Mouse (Mus musculus) CH12.LX (cell line): ENCODE measurements around the gene Aplp2. TPM values are rescaled to one million over a fixed set of nuclear protein-coding genes. Genes with fewer than 3 reads are reported as not detected.

Source experiments
- DNase-seq: peaks from one replicate; pipeline ENCODE4 v3.0.0-alpha.2; 2013; ENCODE audit errors: extremely low read depth
- H3K27ac ChIP-seq: 2 replicates; pipeline ENCODE4 v1.5.1; 2012; ENCODE audit warnings: low read depth, mild to moderate bottlenecking, control low read depth, moderate library complexity; ENCODE audit not compliant: insufficient read depth
- H3K27me3 ChIP-seq: replicated peaks from 2 replicates; pipeline ENCODE3; 2012; ENCODE audit warnings: inconsistent platforms
- H3K36me3 ChIP-seq, 2 experiments: replicated peaks in 1 of 2; 2 replicates each; pipeline versions ENCODE3 to v1.6.1; 2012; ENCODE audit warnings: inconsistent platforms in 1 of 2, low read length in 1 of 2, mild to moderate bottlenecking in 1 of 2, mixed read lengths in 1 of 2, moderate library complexity in 1 of 2; ENCODE audit not compliant: control insufficient read depth in 1 of 2, insufficient read depth in 1 of 2
- H3K4me1 ChIP-seq, 2 experiments: 2 replicates each; pipeline ENCODE4 v1.6.1; 2012; ENCODE audit warnings: inconsistent platforms in 1 of 2, moderate library complexity in 1 of 2; ENCODE audit not compliant: insufficient read depth in 2 of 2, control insufficient read depth in 1 of 2
- H3K4me2 ChIP-seq: 2 replicates; pipeline ENCODE4 v1.6.1; 2012; ENCODE audit warnings: low read depth, mild to moderate bottlenecking, control low read depth; ENCODE audit not compliant: poor library complexity, insufficient read depth, severe bottlenecking
- H3K4me3 ChIP-seq, 3 experiments: fragments of 150-350 bp in 1 of 3; sonication (generic) in 1 of 3; replicated peaks in 1 of 3; 2 replicates each; pipeline versions ENCODE3 to v1.5.1; 2011 to 2012; ENCODE audit warnings: low read depth in 2 of 3, low read length in 2 of 3, mild to moderate bottlenecking in 2 of 3, moderate library complexity in 2 of 3, control low read depth in 1 of 3, improper control_type of control experiment in 1 of 3, inconsistent platforms in 1 of 3, mixed read lengths in 1 of 3; ENCODE audit not compliant: poor library complexity in 1 of 3
- H3K79me2 ChIP-seq: replicated peaks from 2 replicates; pipeline ENCODE4 v1.6.1; 2012; ENCODE audit warnings: mild to moderate bottlenecking, moderate library complexity; ENCODE audit not compliant: control insufficient read depth, poor library complexity, insufficient read depth, severe bottlenecking; ENCODE audit errors: extremely low read depth
- H3K9ac ChIP-seq: 2 replicates; pipeline ENCODE4 v1.6.1; 2012; ENCODE audit warnings: low read depth, mild to moderate bottlenecking, control low read depth, moderate library complexity; ENCODE audit not compliant: insufficient read depth
- H3K9me3 ChIP-seq: replicated peaks from 2 replicates; pipeline ENCODE3; 2012; ENCODE audit warnings: low read length, inconsistent platforms, mixed read lengths
- CHD1 ChIP-seq: IDR thresholded peaks from 2 replicates; pipeline ENCODE4 v1.6.1; 2012; ENCODE audit warnings: low read depth, low read length, improper control_type of control experiment, inconsistent platforms
- CHD2 ChIP-seq: IDR thresholded peaks from 2 replicates; pipeline ENCODE4 v1.6.1; 2011; ENCODE audit warnings: low read length, improper control_type of control experiment
- E2F4 ChIP-seq: IDR thresholded peaks from 2 replicates; pipeline ENCODE4 v1.6.1; 2011; ENCODE audit warnings: low read depth, low read length, improper control_type of control experiment; ENCODE audit not compliant: insufficient replicate concordance
- ELF1 ChIP-seq: IDR thresholded peaks from 2 replicates; pipeline ENCODE4 v1.6.1; 2014; ENCODE audit warnings: low read depth, mild to moderate bottlenecking, inconsistent platforms, low read length, improper control_type of control experiment
- IRF4 ChIP-seq: IDR thresholded peaks from 2 replicates; pipeline ENCODE4 v1.6.1; 2014; ENCODE audit warnings: low read depth, mild to moderate bottlenecking, inconsistent platforms, low read length, improper control_type of control experiment
- JUN ChIP-seq: IDR thresholded peaks from 2 replicates; pipeline ENCODE4 v1.6.1; 2011; ENCODE audit warnings: low read depth, mild to moderate bottlenecking, low read length, improper control_type of control experiment, moderate library complexity; ENCODE audit not compliant: insufficient read depth
- KAT2A ChIP-seq: IDR thresholded peaks from 2 replicates; pipeline ENCODE4 v1.6.1; 2012; ENCODE audit warnings: low read length, improper control_type of control experiment, inconsistent platforms; ENCODE audit not compliant: insufficient replicate concordance
- MAFK ChIP-seq: IDR thresholded peaks from 2 replicates; pipeline ENCODE4 v1.6.1; 2011; ENCODE audit warnings: low read length, improper control_type of control experiment; ENCODE audit not compliant: insufficient replicate concordance
- MAX ChIP-seq: IDR thresholded peaks from 2 replicates; pipeline ENCODE4 v1.6.1; 2011; ENCODE audit warnings: low read length, improper control_type of control experiment
- MEF2A ChIP-seq: IDR thresholded peaks from 2 replicates; pipeline ENCODE4 v1.6.1; 2014; ENCODE audit warnings: low read depth, mild to moderate bottlenecking, inconsistent platforms, low read length, improper control_type of control experiment, borderline replicate concordance
- NELFE ChIP-seq: IDR thresholded peaks from 2 replicates; pipeline ENCODE4 v1.6.1; 2011; ENCODE audit warnings: low read depth, low read length, improper control_type of control experiment
- NRF1 ChIP-seq: IDR thresholded peaks from 2 replicates; pipeline ENCODE4 v1.6.1; 2014; ENCODE audit warnings: low read depth, mild to moderate bottlenecking, inconsistent platforms, low read length, improper control_type of control experiment, moderate library complexity
- POLR2A ChIP-seq: IDR thresholded peaks from 2 replicates; pipeline ENCODE4 v1.6.1; 2011; ENCODE audit warnings: low read depth, mild to moderate bottlenecking, improper control_type of control experiment, low read length
- SIN3A ChIP-seq: IDR thresholded peaks from 2 replicates; pipeline ENCODE4 v1.6.1; 2012; ENCODE audit warnings: low read length, improper control_type of control experiment, inconsistent platforms
- TBP ChIP-seq: conservative IDR thresholded peaks from 2 replicates; pipeline ENCODE4 v1.6.1; 2011; ENCODE audit warnings: low read depth, low read length, improper control_type of control experiment
- UBTF ChIP-seq: IDR thresholded peaks from 2 replicates; pipeline ENCODE4 v1.6.1; 2012; ENCODE audit warnings: low read depth, mild to moderate bottlenecking, inconsistent platforms, low read length, improper control_type of control experiment, moderate library complexity
- USF1 ChIP-seq: IDR thresholded peaks from 2 replicates; pipeline ENCODE4 v1.6.1; 2014; ENCODE audit warnings: low read depth, mild to moderate bottlenecking, inconsistent platforms, low read length, improper control_type of control experiment
- ZKSCAN1 ChIP-seq: IDR thresholded peaks from 2 replicates; pipeline ENCODE4 v1.6.1; 2012; ENCODE audit warnings: low read depth, inconsistent platforms, low read length, improper control_type of control experiment, borderline replicate concordance
- ZNF384 ChIP-seq: IDR thresholded peaks from 2 replicates; pipeline ENCODE4 v1.6.1; 2012; ENCODE audit warnings: low read depth, low read length, improper control_type of control experiment, inconsistent platforms
- dilution Hi-C: fragments of 300-500 bp; cut with MboI; formaldehyde crosslinking; loops from 2 replicates; pipeline ENCODE4 v1.14.3; 2020; ENCODE audit warnings: low sequenced_read_pairs; ENCODE audit not compliant: extremely low pct_unique_long_range_greater_than_20kb, extremely low pct_ligation_motif_present
- in situ Hi-C: fragments of 300-500 bp; cut with MboI; formaldehyde crosslinking; loops from 3 replicates; pipeline ENCODE4 v1.14.3; 2019; ENCODE audit warnings: low sequenced_read_pairs, low pct_ligation_motif_present, low pct_unique_long_range_greater_than_20kb, mixed read lengths
- polyA plus RNA-seq: library from polyadenylated mRNA; unstranded; fragments of >175 nt; gene quantifications from 2 replicates; pipeline ENCODE4 v1.2.1, GENCODE M21; 2012; ENCODE audit warnings: low read depth; ENCODE audit not compliant: insufficient read length
- total RNA-seq, 2 experiments: library from RNA; depleted of rRNA; stranded (reverse); fragments of 300-350 nt in 1 of 2; fragments of >200 nt in 1 of 2; gene quantifications; 2 replicates each; pipeline ENCODE4 v1.2.3; 2012 to 2014

The Aplp2 gene
- total and polyA plus RNA-seq, 3 experiments: 30.4 to 52.7 (median 44.3) TPM

DNA sequence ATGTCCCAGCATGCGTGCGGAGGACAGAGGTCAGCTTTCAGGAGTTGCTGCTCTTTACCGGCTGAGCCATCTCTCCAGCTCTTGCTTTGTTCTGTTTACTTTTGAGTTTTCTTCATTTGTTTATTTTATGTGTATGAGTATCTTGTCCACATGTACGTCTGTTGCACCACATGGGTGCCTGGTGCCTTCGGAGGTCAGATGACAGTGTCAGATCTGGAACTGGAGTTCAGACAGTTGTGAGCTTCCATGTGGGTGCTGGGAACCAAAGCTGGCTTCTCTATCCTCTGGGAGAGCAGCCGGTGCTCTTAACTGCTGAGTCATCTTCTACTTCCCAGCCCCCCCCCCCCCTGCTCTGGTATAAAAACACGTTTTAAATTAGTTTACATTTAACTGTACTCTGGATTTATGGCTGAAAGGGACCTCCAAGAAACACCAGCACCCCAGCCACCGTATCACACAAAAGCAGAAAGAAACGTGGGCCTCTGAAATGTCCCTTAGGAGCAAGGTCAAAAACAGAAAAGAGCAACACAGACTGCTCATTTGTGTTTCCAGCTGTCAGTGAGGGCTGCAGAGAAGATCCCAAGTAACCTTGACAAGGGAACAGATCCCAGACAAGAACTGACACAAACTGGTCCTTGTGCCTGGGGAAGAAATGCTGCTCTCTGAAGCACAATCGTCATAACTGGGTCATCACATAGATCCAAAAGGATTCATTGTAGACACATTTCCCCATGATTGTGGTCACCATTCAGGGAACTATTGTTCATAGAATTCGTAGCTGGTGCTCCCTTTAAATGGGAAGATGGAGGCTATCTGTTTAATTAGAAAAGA lies 42.5 kb upstream of the Aplp2 start:
- Histone ChIP-seq H3K27me3 (no peaks in the 10 kb centered on the region), H3K79me2 (no peaks in the 10 kb centered on the region), H3K9ac (no peak overlapping the region; the same call in 1 of the 2 replicates), H3K27ac (peak overlapping the region; percentile 42; the same call in 1 of the 2 replicates), H3K4me1 (peaks cover 0 to 39% of the 10 kb centered on the region in 2 experiments; a peak in 3 of 4 replicates), H3K36me3 (no peaks in the 10 kb centered on the region), H3K4me2 (peak overlapping the region; percentile 6; the same call in 1 of the 2 replicates), H3K9me3 (no peaks in the 10 kb centered on the region), H3K4me3 (no peak overlapping the region)
- dilution Hi-C loops: no loop called here
- DNase-seq: no peak
- in situ Hi-C loops: no loop called here
- TF ChIP-seq USF1: no peak
- TF ChIP-seq MAFK: peak; percentile 68; the same call in 1 of the 2 replicates

DNA sequence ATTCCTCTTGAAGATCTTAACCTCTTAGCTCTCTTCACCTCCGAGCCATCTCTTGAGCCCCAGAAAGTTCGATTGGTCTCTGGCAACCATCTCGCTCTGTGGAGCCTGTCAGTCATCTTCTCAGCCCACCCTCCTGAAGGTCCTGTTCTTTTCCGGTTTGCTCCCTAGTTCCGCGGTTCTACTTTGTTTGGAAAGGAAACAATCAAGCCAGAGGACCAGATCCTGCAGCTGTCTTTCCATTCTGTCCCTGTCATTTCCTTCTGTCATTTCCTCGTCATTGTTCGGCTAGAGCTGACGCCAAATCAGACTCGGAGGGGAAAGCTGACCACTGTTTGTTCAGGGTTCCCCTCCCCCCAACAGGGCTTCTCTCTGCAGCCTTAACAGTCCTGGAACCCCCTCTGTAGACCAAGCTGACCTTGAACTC lies 41.7 kb upstream of the Aplp2 start:
- Histone ChIP-seq H3K36me3 (no peaks in the 10 kb centered on the region), H3K27ac (peak overlapping the region; percentile 23; the same call in 1 of the 2 replicates), H3K9me3 (no peaks in the 10 kb centered on the region), H3K79me2 (no peaks in the 10 kb centered on the region), H3K4me3 (no peak overlapping the region), H3K9ac (peak overlapping the region; percentile 47), H3K4me1 (peaks cover 0 to 36% of the 10 kb centered on the region in 2 experiments; a peak in 3 of 4 replicates), H3K4me2 (peak overlapping the region; percentile 41), H3K27me3 (no peaks in the 10 kb centered on the region)
- no peak for DNase-seq
- in situ Hi-C loops (no loop called here), dilution Hi-C loops (no loop called here)
- no peak for TF ChIP-seq KAT2A
- no peak for TF ChIP-seq ZNF384
- no peak for TF ChIP-seq MAFK
- 0 out of 2 replicates have a peak, but pooled peaks have one; percentile 24 for TF ChIP-seq POLR2A
- peak; percentile 70; the same call in 1 of the 2 replicates for TF ChIP-seq CHD2
- peak; percentile 28; the same call in 1 of the 2 replicates for TF ChIP-seq ELF1
- TF ChIP-seq E2F4: no peak
- TF ChIP-seq USF1: no peak
- no peak for TF ChIP-seq MEF2A

DNA sequence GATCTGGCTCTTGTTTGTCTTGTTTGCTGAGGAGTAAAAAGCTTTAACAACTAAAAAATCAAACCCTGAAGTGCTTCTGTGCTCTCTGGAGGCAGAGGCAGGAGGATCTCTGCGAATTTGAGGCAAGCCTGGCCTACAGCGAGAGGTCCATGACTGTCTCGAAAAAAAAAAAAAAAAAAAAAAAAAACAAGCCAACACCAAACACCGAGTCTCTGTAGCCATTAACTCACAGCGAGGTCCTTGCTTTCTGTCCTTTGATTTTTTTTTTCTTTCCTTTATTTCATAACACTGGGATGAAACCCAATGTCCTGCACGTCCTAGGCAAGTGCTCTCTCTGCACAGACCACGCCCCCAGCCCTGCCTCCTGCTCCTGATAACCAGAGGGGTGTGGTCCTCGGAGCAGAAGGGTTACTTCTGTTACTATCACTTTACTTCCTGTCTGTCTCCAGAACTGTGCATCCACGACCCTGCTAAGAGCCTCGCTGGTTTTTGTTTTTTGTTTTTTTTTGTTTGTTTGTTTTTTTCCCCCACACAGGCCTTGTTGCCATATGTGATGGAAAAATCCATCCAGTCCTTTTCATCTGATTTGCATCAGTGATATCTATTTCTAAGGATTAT lies 40.7 kb upstream of the Aplp2 start:
- Histone ChIP-seq H3K9ac (peak overlapping the region; percentile 47; the same call in 1 of the 2 replicates), H3K79me2 (no peaks in the 10 kb centered on the region), H3K4me2 (peak overlapping the region; percentile 11; the same call in 1 of the 2 replicates), H3K4me3 (no peak overlapping the region), H3K36me3 (no peaks in the 10 kb centered on the region), H3K27ac (no peak overlapping the region), H3K4me1 (peaks cover 2 to 34% of the 10 kb centered on the region in 2 experiments), H3K9me3 (no peaks in the 10 kb centered on the region), H3K27me3 (no peaks in the 10 kb centered on the region)
- DNase-seq: peak; percentile 60
- no peak for TF ChIP-seq MAX
- peak; percentile 52 for TF ChIP-seq POLR2A
- TF ChIP-seq ZNF384: peak; percentile 69
- no peak for TF ChIP-seq ZKSCAN1
- 0 out of 2 replicates have a peak, but pooled peaks have one; percentile 5 for TF ChIP-seq MEF2A
- TF ChIP-seq NELFE: peak; percentile 11; the same call in 1 of the 2 replicates
- peak; percentile 34; the same call in 1 of the 2 replicates for TF ChIP-seq SIN3A
- TF ChIP-seq JUN: no peak
- no peak for TF ChIP-seq UBTF
- no peak for TF ChIP-seq TBP
- no peak for TF ChIP-seq IRF4
- no peak for TF ChIP-seq CHD1
- no peak for TF ChIP-seq NRF1
- peak; percentile 46 for TF ChIP-seq ELF1
- in situ Hi-C loops (no loop called here), dilution Hi-C loops (no loop called here)
